Mouse (Mus musculus) 416B (cell line): Measurements from ENCODE around the gene Olfr718-ps1.

Source experiments
- DNase-seq: peaks from one replicate; pipeline ENCODE4 v3.0.0; 2011; ENCODE audit warnings: low read depth

Olfr718-ps1 gene

DNA sequence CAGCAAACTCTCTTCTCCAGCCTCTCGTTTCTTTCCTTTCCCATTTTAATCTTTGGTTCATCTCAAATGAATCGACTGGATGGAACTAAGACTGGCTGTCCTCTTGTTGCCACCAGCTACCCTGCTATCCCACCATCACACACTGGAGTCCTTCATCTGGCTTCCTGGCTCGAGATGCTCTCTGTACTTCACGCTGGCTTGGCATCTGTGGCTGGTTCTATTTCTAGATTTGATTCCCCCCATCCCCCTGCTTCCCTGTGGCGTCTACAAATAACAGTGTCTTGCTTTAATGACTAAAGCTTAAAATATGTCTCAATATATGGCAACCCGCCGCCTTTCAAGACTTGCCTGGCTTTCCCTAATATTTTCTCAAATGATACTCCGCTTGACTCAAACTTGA lies 19.5 kb downstream of the Olfr718-ps1 start:
- no peak for DNase-seq

DNA sequence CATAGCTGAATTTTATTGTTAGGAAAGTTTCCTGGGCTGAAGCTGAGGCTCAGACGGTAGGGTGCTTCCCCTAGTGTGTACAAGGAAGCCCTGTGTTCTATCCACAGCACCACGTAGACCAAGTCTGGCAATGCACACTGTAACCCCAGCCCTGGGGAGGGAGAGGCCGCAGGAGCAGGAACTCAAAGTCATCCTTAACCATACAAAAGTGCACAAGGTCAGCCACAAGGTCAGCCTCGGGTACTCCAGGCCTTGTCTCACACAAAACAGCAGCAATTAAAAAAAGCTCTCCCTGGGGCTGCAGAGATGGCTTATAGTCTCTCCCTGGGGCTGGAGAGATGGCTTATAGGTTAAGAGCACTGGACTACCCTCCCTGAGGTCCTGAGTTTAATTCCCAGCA lies 20.5 kb downstream of the Olfr718-ps1 start:
- no peak for DNase-seq

DNA sequence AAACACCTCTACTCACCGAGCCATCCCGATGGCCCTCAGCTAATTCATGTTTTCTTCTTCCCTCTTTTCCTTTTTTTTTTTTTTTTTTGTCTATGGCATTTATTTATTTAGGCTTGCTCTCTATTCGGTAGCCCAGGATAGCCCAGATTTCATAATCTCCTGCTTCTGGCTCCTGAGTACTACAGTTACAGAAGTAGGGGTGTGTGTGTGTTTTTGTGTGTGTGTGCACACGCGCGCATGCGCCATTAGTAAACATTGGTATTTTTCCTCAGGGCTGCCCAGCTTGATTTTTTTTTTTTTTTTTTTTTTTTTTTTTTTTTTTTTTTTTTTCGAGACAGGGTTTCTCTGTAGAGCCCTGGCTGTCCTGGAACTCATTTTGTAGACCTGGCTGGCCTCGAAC lies 21.3 kb downstream of the Olfr718-ps1 start:
- no peak for DNase-seq

DNA sequence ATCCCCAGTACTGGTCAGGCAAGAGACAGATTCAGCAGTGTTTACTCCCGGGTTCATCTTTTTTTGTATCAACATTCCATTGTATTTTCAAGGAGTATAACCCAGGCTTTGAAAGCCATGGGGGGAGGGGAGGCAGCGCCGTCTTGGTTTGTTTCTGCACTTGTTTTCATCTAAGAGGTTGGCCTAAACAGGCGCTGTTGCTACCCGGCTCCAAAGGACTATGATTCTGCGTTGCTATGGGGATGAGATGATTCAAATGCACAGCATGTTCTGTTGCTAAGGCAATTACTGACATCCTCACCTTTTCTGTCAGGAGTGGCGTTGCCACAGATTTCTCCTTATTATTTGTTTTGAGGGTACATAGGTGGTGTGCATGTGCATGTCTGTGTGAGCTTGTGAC lies 21.8 kb downstream of the Olfr718-ps1 start:
- DNase-seq: no peak

DNA sequence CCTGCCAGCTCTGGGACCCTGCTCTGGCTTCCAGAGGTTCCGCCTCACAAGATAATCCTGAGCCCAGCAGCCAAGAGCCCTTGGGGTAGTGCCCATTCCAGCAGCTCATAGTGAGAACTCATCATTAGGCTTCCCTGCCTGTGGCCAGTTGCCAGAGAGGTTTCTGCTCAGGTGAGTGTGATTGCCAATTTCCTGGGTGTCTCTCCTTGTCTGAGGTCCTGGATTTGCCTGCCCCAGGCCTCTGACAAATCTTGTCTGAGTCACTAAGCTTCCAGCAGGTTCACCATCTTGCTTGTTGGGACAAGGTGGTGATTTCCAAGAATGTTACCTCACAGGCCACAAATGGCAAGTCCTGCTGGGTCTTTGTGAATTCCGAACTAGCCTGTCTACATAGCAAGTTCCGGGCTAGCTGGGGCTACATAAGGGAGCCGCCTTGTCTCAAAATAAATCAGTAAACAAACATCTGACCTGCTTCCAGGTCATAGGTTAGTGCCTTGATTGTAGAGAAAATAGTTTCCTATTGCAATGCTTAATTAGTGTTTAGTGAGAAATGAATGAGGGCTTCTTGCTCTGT lies 22.5 kb downstream of the Olfr718-ps1 start:
- DNase-seq: no peak

DNA sequence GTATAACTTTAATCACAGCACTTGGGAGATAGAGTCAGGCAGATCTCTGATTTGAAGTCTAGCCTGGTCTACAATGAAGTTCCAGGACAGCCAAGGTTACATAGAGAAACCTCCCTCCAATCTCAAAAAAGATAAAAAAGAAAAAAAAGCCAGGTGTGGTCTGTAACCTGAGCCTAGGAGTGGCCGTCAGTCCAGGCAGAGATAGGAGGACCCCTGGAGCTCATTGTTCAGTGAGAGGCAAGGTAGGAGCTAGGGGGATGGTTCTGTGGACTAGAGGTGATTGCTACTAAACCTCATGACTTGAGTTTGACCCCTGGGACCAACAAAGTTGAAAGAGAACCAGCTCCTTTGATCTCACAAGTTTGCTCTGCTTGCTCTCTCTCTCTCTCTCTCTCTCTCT lies 24.7 kb downstream of the Olfr718-ps1 start:
- no peak for DNase-seq

DNA sequence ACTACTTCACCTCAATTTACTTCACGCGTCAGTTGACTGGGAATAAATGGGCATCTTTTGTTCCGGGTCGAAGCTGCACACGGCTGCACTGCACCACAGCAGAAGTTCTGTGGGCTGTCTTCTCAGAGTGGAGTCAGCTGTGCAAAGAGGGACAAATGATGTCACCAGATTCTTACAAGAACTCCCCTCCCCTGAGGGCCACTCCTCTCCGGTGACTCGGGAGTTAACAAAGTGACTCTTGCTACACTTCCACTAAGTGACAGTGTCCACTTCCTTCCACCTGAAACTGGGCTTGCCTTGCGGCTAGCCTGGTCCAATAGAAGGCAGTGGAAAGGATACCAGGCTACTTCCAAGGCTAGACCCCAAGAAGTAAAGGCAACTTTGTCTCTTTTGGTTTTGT lies 25.3 kb downstream of the Olfr718-ps1 start:
- DNase-seq: peak; percentile 32

DNA sequence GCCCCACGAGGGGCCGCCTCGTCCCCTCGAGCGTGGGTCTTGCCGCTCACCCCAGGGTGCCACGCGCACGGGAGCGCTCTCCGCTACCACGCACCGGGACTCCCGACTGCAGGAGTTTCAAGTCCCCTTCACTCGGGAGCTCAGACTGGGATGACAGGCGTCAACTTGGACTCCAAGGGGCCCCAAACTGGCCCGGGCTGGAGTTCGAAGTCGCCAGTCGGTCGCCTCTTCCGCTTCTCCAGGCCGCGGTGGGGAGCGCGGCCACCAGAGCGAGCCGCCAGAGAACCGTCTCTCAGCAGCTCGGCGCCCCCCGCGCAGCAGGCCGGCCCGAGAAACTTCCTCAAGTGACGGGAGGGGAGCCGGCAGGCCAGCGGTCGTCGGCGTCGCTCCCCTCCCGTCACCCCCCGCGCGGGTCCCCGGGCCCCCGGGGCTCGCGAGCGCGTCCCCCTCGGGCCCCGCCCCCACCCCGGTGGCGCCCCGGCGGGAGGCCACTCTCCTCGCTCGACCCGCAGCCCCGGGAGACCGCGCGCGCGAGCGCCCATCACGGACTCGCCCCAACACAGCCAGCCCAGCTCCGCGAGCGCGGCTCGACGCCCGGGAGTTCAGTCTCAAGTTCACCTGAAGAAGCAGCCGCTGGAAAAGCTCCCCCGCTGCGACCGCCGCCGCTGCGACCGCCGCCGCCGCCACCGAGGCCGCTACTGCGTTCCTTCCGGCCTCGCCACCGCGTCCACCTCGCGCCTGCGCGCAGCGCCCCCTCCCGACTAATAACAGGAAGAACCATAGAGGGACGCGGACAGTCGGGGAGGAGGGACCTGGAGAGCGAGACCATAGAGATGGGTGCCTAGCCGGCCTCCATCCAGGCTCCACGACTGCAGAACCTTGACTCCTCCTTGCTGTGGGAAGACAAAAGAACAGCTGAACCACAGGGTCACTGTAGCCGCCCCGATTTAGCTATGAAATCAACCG lies 34.8 kb downstream of the Olfr718-ps1 start, which contains the start of gene Rnf216:
Gene Rnf216, minus strand, starts transcription at position 714 of the 966 bp plus-strand sequence.
- peak; percentile 94 for DNase-seq

DNA sequence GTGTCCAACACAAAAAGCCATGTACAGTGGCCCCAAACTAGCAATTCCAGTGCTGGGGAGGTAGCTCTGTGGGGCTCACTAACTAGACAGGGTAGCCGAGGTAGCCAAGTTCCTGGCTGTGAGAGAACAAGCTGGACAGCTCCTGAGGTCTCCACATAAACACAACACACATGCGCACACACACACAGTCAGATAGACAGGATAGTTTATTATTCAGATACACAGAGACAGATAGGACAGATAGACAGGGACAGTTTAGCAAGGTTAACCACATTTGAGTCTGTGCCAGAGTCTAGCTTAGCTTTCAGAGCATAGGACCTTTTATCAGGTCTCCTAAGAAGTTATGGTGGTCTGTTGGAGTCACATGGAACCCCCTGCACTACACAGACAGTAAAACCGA lies 40.5 kb downstream of the Olfr718-ps1 start:
- peak; percentile 47 for DNase-seq

DNA sequence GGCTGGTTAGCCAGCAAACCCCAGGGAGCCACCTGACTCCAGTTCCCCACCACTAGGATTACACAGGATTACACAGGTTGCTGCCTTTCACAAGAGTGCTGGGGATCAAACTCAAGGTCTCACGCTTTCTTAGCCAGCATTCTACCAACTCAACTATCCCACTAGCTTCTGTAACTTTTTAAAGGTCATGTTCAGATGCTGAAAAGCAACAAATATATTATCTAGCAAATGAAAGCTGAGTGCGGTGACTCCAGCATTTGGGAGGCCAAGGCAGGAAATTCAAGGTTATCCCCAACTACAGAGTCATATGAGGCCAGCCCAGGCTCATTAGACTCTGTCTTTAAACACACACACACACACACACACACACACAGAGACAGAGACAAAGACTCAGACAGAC lies 44.1 kb downstream of the Olfr718-ps1 start:
- DNase-seq: no peak

DNA sequence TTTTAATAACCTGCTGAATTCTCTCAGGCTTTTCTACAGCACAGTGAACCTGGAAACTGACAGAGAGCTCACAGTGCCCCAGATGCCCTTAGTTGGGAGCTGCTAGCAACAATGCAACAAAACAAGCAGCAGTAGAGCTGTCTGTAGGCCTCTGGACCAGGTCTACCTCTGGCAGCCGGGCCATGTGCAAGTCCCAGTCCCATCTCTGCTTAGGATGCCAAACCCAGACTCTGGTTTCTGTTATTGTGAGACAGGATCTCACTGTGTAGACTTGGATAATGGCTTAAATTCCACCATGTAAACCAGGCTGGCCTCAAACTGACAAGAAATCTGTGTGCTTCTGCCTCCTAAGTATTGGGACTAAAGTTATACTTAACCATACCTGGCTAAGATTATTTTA lies 45.8 kb downstream of the Olfr718-ps1 start:
- DNase-seq: no peak

DNA sequence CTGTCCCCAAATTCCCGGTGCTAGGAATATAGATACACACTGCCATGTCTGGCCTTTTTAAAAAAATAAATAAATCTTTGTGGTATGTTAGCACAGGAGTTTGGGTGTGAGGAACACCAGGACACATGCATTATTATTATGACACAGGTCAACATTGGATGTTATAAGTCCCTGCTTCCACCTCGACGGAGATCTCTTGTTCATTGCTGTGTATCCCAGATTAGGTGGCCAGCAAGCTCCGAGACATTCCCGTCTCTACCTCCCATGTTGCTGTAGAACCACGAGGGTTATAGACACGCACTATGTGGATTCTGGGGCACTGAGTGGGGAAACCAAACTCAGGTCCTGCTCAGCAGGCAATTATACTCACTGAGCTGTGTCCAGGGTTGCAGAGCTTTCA lies 52.1 kb downstream of the Olfr718-ps1 start:
- no peak for DNase-seq

DNA sequence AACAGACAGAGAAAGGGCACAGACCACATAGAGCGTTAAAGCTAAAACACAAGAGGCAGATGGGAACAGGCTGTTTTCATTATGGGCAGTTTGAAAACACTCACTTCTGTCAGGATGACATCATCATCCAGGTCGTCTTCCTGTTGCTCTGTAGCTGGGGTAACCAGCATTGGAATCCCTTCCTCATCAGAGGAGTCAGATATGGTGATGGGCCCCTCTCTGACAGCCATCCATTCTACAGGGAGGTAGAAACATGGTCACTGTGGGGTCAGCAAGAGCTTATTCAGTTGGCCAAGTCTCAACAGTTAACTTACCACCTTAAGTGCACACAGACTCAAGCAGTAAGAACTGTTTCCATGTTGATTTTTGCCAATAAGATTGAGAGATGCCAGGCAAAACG lies 54.5 kb downstream of the Olfr718-ps1 start:
- DNase-seq: no peak

DNA sequence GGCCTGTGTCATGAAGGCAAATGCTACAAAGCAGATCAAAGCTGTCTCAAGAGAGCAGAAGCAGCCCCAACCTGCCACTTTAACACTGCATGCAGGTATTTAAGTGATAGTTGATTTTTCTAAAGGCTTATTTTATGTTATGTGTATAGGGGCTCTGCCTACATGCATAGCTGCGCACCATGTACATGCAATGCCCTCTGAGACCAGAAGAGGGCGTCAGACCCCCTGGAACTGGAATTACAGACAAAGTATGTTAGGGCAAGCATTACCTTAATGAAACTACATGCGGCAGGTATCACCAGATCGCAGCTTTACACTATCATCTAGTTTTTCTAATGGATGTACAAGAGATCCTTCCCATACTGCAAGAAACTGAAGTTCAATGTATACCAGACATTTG lies 62.5 kb downstream of the Olfr718-ps1 start:
- DNase-seq: peak; percentile 52
